Mouse (Mus musculus): ENCODE results near the gene Plekhs1.

Gene Plekhs1

GRCm38 (mm10) chr19:56461522-56462101 is at the start of gene Plekhs1:
Gene Plekhs1, plus strand, starts transcription at chr19:56461640.
- in situ Hi-C loops (cut with MboI) = no loop called here

GRCm38 (mm10) chr19:56418404-56418803 is 43.0 kb upstream of the Plekhs1 start:
- in situ Hi-C loops (cut with MboI) = no loop called here

- in situ Hi-C loops (cut with MboI) = no loop called here
Measured at GRCm38 (mm10) chr19:56419452-56419851, 42.0 kb upstream of the Plekhs1 start.

DNA sequence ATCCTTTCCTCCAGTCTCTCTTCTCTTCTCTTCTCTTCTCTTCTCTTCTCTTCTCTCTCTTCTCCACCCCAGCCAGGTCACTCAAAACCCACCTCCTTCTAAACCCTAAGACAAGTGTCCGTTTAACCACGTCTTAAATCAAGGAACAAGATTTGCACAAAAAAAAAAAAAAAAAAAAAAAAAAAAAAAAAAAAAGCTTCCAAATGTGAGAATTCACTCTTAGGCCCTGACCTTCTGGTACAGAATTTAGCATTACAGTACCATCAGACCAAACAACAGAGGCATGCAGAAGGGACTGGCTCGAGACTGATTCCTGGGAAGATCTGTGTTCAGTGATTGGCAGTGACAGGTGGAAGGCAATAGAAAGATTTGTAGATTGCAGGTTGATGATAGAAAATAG is 41.1 kb upstream of the Plekhs1 start:
- in situ Hi-C loops (cut with MboI) = no loop called here

- in situ Hi-C loops (cut with MboI) = no loop called here
Measured at GRCm38 (mm10) chr19:56422476-56423338, 38.7 kb upstream of the Plekhs1 start.

- in situ Hi-C loops (cut with MboI) = no loop called here
Measured at GRCm38 (mm10) chr19:56423370-56423769, 38.1 kb upstream of the Plekhs1 start.

DNA sequence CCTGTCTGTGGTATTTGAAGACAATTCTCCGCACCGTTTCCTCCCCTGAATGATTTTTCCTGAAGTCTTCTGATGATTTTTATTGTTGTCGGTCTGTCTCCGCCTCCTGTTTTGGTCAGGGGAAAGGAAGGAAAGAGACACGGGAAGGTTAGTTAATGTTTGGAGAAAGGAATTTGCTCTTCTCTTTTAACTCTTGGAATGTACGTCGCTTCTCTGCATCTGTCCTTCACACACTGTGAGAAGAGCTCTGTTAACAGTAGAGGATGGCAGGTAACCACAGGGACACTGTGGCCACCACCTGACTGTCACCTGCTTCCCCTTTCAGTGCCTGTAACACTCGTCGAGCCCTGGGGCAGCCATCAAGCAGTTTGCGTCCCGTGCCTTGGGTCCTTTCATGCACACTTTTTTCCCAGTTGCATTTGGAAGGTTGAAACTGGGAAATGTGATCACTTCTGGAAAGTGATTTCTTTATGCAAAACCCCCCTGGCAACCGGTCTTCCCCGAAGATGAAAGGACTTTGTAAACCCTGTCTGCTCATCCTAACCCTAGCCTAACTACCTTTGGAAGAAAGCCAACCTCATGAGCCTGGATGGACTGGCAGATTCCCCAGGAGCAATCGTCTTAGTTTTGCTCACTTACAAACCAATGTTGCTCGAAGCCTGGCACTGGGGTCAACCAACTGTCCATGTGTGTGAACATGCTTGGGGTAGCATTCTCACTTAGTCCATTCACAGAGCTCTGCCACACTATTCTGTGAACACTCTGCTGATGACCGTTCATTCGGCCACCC is 36.6 kb upstream of the Plekhs1 start:
- in situ Hi-C loops (cut with MboI) = no loop called here

DNA sequence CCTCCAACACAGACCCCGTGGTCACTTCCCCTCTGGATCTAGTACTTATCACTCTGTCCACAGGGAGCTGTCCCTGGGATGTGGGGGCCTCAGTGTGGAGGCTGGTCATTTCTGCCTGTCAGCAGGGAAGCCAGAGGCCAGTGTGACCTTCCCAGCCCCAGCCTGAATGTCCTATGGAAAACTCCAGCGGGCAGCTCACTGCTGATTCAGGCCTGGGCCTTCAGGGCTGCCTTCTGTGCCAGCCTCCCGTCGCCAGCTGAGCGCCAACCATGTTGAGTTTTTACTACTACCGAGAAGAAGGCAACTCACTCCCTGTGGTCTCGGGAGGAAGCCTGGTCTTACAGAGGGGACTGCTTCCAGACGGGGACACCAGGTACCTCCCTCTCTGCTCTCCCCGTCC is 35.9 kb upstream of the Plekhs1 start:
- in situ Hi-C loops (cut with MboI) = no loop called here

DNA sequence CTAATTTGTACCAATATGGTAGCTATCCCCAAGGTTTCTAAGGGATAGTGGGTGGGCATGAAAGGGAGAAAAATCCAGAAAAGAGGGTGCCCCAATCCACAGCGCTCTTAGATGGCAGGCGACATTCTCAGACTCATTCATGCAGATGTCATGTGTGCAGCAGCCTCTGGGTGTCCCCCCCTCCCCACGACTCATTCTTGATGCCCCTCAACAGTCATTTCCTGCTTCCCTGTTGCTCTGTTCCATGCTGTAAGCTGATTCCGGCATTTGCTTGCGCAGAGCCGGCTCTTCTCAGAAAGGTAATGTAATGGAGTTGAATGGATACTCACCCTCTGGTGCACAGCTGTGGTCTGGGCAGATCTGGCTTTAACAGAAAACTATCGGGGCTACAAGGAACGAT is 31.1 kb upstream of the Plekhs1 start:
- in situ Hi-C loops (cut with MboI) = no loop called here

GRCm38 (mm10) chr19:56432706-56433105 is 28.7 kb upstream of the Plekhs1 start:
- in situ Hi-C loops (cut with MboI) = no loop called here

DNA sequence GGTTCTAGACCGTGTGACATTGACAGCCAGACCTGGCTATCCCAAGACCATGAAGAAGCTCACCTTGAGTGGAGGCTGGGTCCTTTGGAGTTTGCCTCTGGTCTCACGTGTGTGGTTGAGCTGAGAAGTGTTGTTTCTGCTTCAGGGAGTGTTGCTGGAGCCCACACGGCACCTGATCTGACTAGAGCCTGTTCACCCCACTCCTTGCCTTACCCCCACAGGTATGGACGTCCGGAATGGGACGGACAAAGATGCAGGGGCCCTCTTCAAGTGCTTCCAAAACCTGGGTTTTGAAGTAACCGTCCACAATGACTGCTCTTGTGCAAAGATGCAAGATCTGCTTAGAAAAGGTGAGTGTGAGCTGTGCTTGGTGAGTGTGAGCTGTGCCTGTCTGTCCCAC is 27.9 kb upstream of the Plekhs1 start:
- in situ Hi-C loops (cut with MboI) = no loop called here

DNA sequence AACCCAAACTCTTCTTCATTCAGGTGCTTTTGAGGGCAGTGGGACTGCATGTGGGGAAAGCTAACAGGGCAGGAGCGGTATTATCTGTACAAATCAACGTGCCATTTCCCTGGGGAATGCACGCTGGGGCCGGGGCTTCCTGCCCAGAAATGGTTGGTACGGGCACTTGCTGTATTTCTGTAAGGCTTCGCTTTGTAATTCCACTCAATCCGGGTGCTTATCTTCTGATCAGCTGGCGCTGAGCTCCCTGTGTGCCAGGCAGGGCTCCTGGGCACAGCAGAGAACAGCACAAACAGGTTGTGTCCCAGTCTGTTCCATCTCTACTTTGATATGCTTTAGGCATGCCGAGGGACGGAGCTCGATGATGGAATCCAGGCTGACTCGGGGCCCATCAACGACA is 25.1 kb upstream of the Plekhs1 start:
- in situ Hi-C loops (cut with MboI) = no loop called here

DNA sequence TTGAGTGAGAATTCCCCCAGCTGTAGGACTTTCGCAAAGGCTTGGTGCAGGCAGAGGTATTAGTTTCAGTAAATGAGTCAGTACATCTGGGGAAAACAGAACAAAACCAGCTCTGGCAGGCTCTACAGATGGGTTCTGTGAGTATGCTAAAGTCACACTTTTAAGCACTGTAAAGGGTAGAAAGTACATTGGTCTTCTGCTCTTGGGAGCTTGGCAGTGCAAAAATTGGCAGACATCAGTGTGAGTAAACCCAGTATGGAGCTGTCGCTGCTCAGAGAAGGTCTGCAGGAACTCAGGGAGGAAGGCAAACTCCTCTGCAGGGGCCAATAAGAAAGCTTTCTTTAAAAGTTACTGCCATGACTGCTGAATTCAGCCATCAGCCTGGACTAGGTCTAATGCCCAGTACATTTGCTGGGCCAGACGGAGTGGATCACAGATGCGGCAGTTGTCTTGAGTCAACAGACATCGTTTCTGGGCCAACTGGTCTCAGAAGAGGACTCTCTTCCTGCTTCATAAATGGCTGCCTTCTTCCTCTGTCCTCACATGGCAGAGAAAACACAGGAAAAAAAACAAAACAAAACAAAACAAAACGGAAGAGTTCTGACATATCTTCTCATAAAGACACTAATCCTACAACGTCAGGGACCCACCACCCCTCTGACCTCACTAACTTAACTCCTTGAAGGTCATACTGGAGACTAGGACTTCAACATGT is 22.9 kb upstream of the Plekhs1 start:
- in situ Hi-C loops (cut with MboI) = no loop called here

GRCm38 (mm10) chr19:56439072-56439434 is 22.4 kb upstream of the Plekhs1 start:
- in situ Hi-C loops (cut with MboI) = no loop called here

GRCm38 (mm10) chr19:56443445-56443844 is 18.0 kb upstream of the Plekhs1 start:
- in situ Hi-C loops (cut with MboI) = no loop called here

DNA sequence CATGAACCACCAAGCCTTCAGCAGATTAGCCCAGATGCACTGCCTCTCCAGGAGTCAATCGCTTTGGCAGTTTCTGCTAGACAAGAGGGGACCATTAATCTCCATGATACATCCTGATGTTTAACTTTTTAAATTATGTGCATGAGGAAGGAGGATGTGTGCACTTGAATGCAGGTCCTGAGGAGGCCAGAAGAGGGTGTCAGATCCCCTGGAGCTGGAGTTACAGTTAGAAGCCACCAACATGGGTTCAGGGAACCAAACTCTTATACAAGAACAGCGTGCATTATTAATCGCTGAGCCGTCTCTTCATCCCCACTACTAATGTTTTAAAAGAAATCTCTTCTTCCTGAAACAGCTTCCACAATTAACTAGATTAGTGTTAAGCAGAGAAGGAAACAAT is 12.7 kb upstream of the Plekhs1 start:
- in situ Hi-C loops (cut with MboI) = no loop called here

DNA sequence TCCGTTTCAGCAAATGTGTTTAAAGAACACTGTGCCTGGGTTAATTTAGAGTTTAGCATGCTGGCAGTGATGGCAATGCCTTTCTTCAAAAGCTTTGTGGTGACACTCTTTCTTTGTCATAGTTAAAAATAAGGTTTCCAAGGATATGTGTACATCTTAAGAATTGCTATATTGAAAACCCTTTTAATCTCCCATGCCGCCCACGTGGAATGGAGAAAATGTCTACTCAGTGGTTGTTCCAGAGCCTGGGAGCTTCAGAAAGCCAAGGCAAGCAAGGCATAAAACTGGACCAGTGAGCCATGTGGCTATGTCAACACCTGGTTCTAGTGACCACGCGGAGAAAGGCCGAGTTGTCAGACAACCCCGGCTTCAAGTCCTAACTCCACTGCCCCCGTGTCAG is 11.9 kb upstream of the Plekhs1 start:
- in situ Hi-C loops (cut with MboI) = no loop called here

DNA sequence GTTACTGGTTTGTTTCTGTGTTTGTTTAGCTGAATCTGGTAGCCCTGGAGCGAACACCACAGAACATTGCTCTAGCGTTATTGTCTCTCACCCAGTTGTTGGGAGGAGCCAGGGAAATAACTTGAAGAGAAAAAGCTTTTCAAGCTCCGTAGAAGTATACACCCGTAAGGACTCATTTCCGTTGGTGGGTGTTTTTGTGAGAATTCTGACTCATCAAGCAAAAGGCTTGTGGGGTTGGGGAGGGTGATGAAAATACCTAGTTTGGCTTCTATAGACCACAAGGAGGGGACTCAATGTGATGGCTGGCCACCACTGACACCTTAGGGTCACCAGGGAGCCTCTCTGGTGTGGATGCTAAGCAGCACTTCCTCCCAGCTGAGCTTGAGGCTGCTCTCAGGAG is 10.5 kb upstream of the Plekhs1 start:
- in situ Hi-C loops (cut with MboI) = no loop called here

GRCm38 (mm10) chr19:56451867-56452266 is 9.6 kb upstream of the Plekhs1 start:
- in situ Hi-C loops (cut with MboI) = no loop called here

DNA sequence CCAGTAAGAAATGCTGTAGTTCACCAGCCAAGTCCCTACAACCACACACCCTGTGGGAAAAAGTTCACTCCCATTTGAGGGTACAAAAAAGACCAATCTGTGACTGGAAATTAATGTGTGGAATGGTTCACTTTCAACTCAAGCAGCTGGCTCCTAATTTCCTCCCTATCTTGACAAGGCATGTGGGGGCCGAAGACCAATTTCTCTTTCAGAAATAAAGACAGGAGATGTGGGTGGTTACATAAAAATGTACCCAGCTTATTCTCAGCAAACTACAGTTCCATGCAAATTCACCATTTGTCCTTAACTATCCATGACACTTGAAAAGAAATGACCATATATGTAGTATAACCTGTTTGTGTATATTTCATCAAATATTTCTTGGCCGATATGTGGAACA is 9.0 kb upstream of the Plekhs1 start:
- in situ Hi-C loops (cut with MboI) = no loop called here

DNA sequence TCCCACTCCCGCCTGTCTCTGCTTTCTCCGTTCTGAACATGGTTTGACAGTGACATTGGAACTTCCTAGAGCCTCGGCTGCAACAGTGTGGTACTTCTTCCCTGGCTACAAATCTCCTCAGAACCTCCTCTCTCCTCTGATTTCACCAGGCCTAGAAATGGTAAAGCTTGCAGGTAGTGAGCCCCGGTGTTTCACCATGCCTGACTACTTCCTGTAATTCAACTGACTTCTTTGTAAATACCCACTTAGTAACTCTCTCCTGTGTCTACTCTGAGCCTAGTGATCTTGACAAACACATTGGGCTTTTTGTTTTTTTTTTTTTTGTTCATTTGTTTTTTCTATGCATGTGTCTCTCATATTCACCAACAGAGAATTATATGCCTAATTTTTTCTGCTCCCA is 6.6 kb upstream of the Plekhs1 start:
- in situ Hi-C loops (cut with MboI) = no loop called here

DNA sequence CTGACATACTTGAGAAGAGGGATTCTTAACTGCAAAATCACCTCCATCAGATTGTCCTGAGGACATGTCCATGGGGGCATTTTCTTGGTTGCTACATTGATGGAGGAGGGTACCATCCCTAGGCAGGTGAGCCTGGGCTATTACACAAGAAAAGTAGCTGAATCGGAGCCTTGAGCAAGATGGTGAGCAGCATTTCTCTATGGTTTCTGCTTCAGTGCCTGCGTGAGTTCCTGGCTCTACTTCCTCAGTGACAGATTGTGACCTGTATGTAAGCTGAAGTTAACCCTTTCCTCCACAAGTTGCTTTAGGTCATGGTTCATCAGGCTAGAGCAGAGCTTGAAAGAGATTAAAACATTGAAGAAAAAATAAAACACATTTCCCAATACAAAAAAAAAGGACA is 6.1 kb upstream of the Plekhs1 start:
- in situ Hi-C loops (cut with MboI) = no loop called here

All from mature B cell (primary cell).